ENCODE assay signal across 12 mouse cellular contexts in the genomic region with DNA sequence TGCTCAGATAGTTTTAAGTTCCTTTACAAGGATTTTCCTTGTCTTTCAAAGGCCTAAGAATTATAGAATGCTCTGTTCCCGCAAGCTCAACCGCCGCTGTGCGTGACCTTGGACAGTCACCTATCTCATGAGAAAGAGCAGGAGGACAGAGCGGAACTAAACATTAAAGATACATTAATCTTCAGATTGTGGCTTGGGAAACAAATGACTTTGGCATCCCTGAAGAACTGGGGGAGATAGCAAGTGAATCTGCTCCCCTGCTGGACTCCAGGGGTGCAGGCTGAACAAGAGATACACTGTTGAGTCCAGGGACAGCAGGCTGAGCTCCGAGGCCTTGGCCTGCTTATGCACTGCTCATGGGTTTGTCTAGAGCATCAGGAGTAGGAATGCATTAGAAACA. TPM values are rescaled to one million over a fixed set of nuclear protein-coding genes. Genes with fewer than 3 reads are reported as not detected.
"Had no signal": no experiment of that assay in that cellular context is flagged by ENCODE, and none has a peak within 500 bp of the region (broad histone marks: within the 10 kb centered on the region; RNA-seq: fewer than 3 reads in every experiment).

No protein-coding gene starts in this region.

- DNase-seq: liver, postnatal 0 days; lung, adult 2 months; lung, postnatal 14 days; lung, postnatal 36 days; right cerebral cortex, postnatal 14 days; thymus, adult 18-20 months; thymus, postnatal 14 days; thymus, postnatal 36 days had no signal

RNA-seq across cellular contexts. Expression of gene Defb45, which starts 0.9 kb away (rescaled TPM):
- total RNA-seq: megakaryocyte progenitor cell, adult 5-6 weeks; midbrain, postnatal 0 days; monocyte, adult 5-6 weeks; neutrophil, adult 5-6 weeks had no signal

RNA-seq across cellular contexts. Expression of gene Defb36, which starts 4.1 kb away (rescaled TPM):
- total RNA-seq: megakaryocyte progenitor cell, adult 5-6 weeks; midbrain, postnatal 0 days; monocyte, adult 5-6 weeks; neutrophil, adult 5-6 weeks had no signal

RNA-seq across cellular contexts. Expression of gene Defb19, which starts 20.0 kb away (rescaled TPM):
- total RNA-seq: megakaryocyte progenitor cell, adult 5-6 weeks; midbrain, postnatal 0 days; monocyte, adult 5-6 weeks; neutrophil, adult 5-6 weeks had no signal

RNA-seq across cellular contexts. Expression of gene Defb25, which starts 22.8 kb away (rescaled TPM):
- total RNA-seq: megakaryocyte progenitor cell, adult 5-6 weeks; midbrain, postnatal 0 days; monocyte, adult 5-6 weeks; neutrophil, adult 5-6 weeks had no signal

RNA-seq across cellular contexts. Expression of gene Rem1, which starts 26.7 kb away (rescaled TPM):
- total RNA-seq: monocyte, adult 5-6 weeks had no signal
